Mouse (Mus musculus): ENCODE data around the gene Lingo2. TPM values are rescaled to one million over a fixed set of nuclear protein-coding genes. Genes with fewer than 3 reads are reported as not detected.
"Not testable (repeated sequence)": the region's sequence is repeated elsewhere in the genome, so short reads cannot be mapped to it uniquely, and the experiment has no call there.

Gene Lingo2
- total RNA-seq, 2 experiments from 2014 or later, result not detected

DNA sequence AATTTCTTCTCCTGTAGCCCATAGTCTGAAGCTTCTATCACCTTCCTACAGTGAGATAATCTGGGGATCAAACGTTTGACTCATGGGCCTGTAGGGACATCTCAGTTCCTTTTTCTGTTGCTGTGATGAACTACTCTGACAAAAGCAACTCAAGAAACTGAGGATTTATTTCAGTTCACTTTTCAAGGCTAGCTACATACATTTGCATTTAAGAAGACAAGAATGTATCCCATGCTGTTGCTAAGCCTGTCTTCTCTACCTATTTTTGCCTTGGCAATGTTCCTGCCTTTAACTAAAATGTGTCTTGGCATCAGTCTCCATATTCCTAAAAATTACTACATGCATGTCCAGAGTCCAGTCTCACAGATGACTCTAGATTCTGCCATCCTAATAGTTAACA, 781.4 kb downstream of the Lingo2 start:
- intact Hi-C loops (cut with DNase I), result no loop called here
- DNase-seq, result no peak

- intact Hi-C loops (cut with DNase I), result no loop called here
- no peak for DNase-seq
Observed at GRCm38 (mm10) chr4:36131341-36131740, 820.2 kb downstream of the Lingo2 start.

DNA sequence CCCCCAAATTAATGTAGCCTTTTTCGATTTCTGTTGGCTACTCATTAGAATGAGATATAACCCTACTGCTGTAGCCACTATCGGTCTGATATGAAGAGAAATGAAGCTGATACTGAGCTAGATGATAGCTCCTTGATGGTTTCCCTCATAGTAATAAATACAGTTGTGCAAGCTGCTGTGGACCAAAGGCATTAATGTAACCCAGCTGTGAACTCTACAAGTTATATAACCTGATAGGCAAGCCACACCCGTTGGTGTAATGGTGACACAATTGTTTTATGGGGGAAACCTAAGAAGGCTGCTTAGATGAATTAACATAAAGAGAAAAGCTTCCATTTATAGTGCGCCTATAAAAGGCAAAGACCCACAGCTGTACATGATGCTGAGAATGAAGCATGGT, 856.1 kb downstream of the Lingo2 start:
- intact Hi-C loops (cut with DNase I), result no loop called here
- no peak for DNase-seq

- intact Hi-C loops (cut with DNase I), result no loop called here
- no peak for DNase-seq
Observed at GRCm38 (mm10) chr4:36081095-36081852, 870.3 kb downstream of the Lingo2 start.

DNA sequence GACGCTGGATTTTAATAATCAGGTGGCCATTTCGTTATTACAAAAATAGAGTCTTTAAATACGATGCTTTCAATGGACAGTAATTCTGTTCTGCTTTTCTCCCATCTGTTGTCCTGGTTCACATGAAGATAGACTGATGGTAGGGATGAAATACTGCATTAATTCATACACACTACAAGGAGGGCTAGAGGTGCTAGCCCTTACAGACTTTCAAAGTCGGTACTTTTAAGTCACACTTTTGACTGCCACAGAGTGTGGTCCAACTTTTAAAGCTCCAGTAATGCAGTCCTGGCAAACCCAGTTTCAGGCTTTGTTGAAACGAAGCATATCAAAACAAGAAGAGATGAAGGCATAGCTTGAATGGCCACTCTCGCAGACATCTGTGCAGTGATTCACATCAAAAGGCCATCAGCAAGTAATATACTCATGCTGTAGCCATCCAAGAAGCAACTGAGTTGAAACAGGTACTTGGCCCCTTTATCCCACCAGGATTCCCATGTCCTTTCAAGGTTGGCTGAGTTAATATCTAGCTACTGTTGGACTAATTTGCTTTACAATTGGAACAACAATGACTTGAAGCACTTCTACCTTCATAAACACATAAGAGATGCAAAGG, 872.5 kb downstream of the Lingo2 start:
- intact Hi-C loops (cut with DNase I), result no loop called here
- no peak for DNase-seq

- intact Hi-C loops (cut with DNase I); DNase-seq: not testable (repeated sequence)
Observed at GRCm38 (mm10) chr4:36064701-36065100, 886.8 kb downstream of the Lingo2 start.

- DNase-seq, result no peak
- intact Hi-C loops (cut with DNase I), result no loop called here
Observed at GRCm38 (mm10) chr4:36052791-36053376, 898.7 kb downstream of the Lingo2 start.

DNA sequence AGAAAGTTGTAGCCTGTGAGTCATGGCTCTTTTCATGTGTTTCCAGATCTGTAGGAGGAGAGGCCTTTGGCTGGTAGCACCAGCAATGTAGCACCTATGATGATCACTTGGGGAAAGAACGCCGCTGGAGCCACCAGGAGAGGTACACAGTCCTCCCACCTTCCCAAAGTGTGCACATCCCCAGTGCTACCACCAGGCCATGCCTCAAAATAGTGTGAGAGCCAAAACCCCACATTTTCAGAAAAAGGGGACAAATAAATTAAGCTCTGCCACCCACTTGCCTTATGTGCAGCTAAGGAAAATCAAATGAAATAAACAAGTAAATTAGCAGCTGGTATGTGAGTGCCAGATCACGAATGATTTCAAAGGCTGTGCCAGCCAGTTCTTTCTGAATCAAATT, 911.2 kb downstream of the Lingo2 start:
- no peak for DNase-seq
- intact Hi-C loops (cut with DNase I), result no loop called here

GRCm38 (mm10) chr4:36038742-36039141, 912.8 kb downstream of the Lingo2 start:
- intact Hi-C loops (cut with DNase I), result no loop called here
- DNase-seq, result no peak

DNA sequence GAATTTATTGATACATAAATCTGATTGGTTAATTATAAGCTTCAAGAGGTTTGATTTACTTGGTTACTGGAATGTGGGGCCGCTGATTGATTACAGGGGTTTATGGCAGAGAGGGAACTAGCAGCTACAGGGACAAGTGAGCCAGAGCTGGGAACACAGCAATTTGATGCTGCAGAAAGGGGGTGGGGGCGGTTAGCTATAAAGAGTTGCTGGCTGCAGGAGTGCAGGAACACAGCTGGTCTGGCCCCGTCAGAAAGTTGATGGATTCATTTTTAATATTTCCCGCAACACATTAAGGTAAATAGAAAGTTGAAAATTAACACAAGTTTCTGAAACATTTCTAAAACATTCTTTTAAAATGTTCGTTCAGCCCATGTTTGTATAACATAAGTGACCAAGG, 919.5 kb downstream of the Lingo2 start:
- no peak for DNase-seq
- intact Hi-C loops (cut with DNase I), result no loop called here

GRCm38 (mm10) chr4:36014181-36014580, 937.4 kb downstream of the Lingo2 start:
- DNase-seq, result no peak

GRCm38 (mm10) chr4:35992005-35992763, 959.4 kb downstream of the Lingo2 start:
- no peak for DNase-seq
- intact Hi-C loops (cut with DNase I), result no loop called here

More at GRCm38 (mm10) chr4:36014181-36014580, 937.4 kb downstream of the Lingo2 start:
- intact Hi-C loops (cut with DNase I), result no loop called here

GRCm38 (mm10) chr4:35986012-35986411, 965.5 kb downstream of the Lingo2 start:
- DNase-seq, result no peak
- intact Hi-C loops (cut with DNase I), result no loop called here

DNA sequence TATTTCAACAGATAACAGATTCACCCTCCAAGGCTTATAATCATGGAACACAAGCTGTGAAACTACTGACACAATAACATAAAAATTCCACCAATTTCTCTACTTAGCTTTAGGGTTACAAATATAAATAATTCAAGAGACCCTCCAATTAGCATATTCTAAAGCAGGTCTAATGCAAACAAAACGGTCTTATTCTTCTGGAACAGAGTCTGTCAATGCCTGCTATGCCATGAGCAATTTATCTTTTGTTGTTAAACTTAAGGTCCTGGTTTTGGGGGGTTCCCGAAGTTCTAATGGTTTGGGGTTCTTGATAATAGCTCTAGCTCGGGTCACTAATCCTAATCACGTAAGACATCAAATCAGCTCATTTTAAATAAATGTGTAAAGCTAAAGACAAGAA, 988.0 kb downstream of the Lingo2 start:
- DNase-seq, result no peak
- intact Hi-C loops (cut with DNase I), result no loop called here

GRCm38 (mm10) chr4:35951894-35952293, 999.7 kb downstream of the Lingo2 start:
- intact Hi-C loops (cut with DNase I), result no loop called here
- DNase-seq, result no peak

GRCm38 (mm10) chr4:35951251-35951650, 1000.3 kb downstream of the Lingo2 start:
- intact Hi-C loops (cut with DNase I), result no loop called here
- no peak for DNase-seq

GRCm38 (mm10) chr4:35934056-35934661, 1017.4 kb downstream of the Lingo2 start:
- intact Hi-C loops (cut with DNase I), result no loop called here

GRCm38 (mm10) chr4:35927722-35928121, 1023.8 kb downstream of the Lingo2 start:
- intact Hi-C loops (cut with DNase I), result no loop called here
- no peak for DNase-seq

More at GRCm38 (mm10) chr4:35934056-35934661, 1017.4 kb downstream of the Lingo2 start:
- no peak for DNase-seq

DNA sequence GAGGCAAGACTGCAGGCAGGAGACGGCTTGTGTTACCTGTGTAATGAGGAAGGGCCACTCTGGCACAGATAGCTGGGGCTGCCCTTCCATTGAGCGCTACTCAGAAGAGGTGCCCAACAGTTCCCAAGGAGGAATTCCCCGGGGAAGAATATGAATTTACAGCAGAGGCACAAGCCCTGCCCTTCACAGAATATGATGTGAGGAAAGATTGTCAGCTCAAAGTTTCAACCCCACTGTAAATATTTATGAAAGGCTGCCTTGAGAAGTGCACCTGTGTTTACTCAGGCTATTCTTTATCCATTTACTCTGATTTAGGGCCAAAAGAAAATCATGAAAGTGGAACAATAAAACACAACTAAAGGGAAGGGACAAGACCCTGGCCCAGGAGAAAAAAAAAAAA, 1034.1 kb downstream of the Lingo2 start:
- intact Hi-C loops (cut with DNase I), result no loop called here
- DNase-seq, result no peak

- no peak for DNase-seq
- intact Hi-C loops (cut with DNase I), result no loop called here
Observed at GRCm38 (mm10) chr4:35897769-35898564, 1053.6 kb downstream of the Lingo2 start.

All from heart, postnatal 14 days (tissue).